Mouse (Mus musculus): Measurements from ENCODE around the gene Krtcap3. TPM values are rescaled to one million over a fixed set of nuclear protein-coding genes. Genes with fewer than 3 reads are reported as not detected.
A peak's percentile ranks its signal among the peaks of the same experiment; 100 is the strongest.

Gene Krtcap3
- total and polyA plus RNA-seq, 2 experiments from 2014 or later, result 2.4 to 2.9 TPM

- H3K27me3 ChIP-seq (ENCODE audit: insufficient read depth, low read length), result no peaks in the 10 kb centered on the region
- no peak for TF ChIP-seq CTCF (IDR thresholded peaks at IDR 0.05; ENCODE audit: low read depth)
- no peak overlapping the region for H3K27ac ChIP-seq
- peak overlapping the region; percentile 89; the same call in 1 of the 2 replicates for H3K4me2 ChIP-seq (ENCODE audit: low read depth, low read length)
- H3K9ac ChIP-seq (replicated peaks; ENCODE audit: low read length), result no peak overlapping the region
- peaks cover 4% of the 10 kb centered on the region; the same call in 1 of the 2 replicates for H3K4me1 ChIP-seq (ENCODE audit: insufficient read depth, low read length)
- WGBS, result 87% methylated on average over 3 of the region's 3 CpGs
- peaks cover 38% of the 10 kb centered on the region for H3K36me3 ChIP-seq (ENCODE audit: insufficient read depth, low read length)
- ATAC-seq (no peak), DNase-seq (ENCODE audit: low spot score) (no peak)
- no peak overlapping the region for H3K4me3 ChIP-seq (ENCODE audit: low read length)
- H3K9me3 ChIP-seq (ENCODE audit: low read length), result no peaks in the 10 kb centered on the region
Measured at GRCm38 (mm10) chr5:31289626-31290230, 38.2 kb downstream of the Krtcap3 start.

- ATAC-seq, result peak; percentile 94
- no peak for TF ChIP-seq CTCF (IDR thresholded peaks at IDR 0.05; ENCODE audit: low read depth)
Measured at GRCm38 (mm10) chr5:31290521-31291360, 39.2 kb downstream of the Krtcap3 start, which contains the start of gene Ift172. Gene Ift172 (minus strand): TSS chr5:31291116.

GRCm38 (mm10) chr5:31291361-31291688, 39.8 kb downstream of the Krtcap3 start:
- no peaks in the 10 kb centered on the region for H3K9me3 ChIP-seq (ENCODE audit: low read length)
- peaks cover 4% of the 10 kb centered on the region; the same call in 1 of the 2 replicates for H3K4me1 ChIP-seq (ENCODE audit: insufficient read depth, low read length)
- TF ChIP-seq CTCF (IDR thresholded peaks at IDR 0.05; ENCODE audit: low read depth), result no peak
- peaks cover 22% of the 10 kb centered on the region; the same call in 1 of the 2 replicates for H3K36me3 ChIP-seq (ENCODE audit: insufficient read depth, low read length)
- DNase-seq (ENCODE audit: low spot score) (no peak), ATAC-seq (no peak; the same call in 1 of the 2 replicates)
- H3K4me2 ChIP-seq (ENCODE audit: low read depth, low read length), result peak overlapping the region; percentile 89
- WGBS, result 4% methylated on average over 9 of the region's 9 CpGs
- peak overlapping the region; percentile 68 for H3K27ac ChIP-seq
- H3K27me3 ChIP-seq (ENCODE audit: insufficient read depth, low read length), result no peaks in the 10 kb centered on the region
- H3K9ac ChIP-seq (replicated peaks; ENCODE audit: low read length), result peak overlapping the region; percentile 50
- peak overlapping the region; percentile 46 for H3K4me3 ChIP-seq (ENCODE audit: low read length)

More at GRCm38 (mm10) chr5:31290521-31291360, 39.2 kb downstream of the Krtcap3 start, which contains the start of gene Ift172:
- WGBS, result 3% methylated on average over 45 of the region's 45 CpGs
- no peaks in the 10 kb centered on the region for H3K9me3 ChIP-seq (ENCODE audit: low read length)
- H3K4me3 ChIP-seq (ENCODE audit: low read length), result peak within 1 kb of the TSS; percentile 46
- peaks cover 28% of the 10 kb centered on the region for H3K36me3 ChIP-seq (ENCODE audit: insufficient read depth, low read length)
- peak within 1 kb of the TSS; percentile 68 for H3K27ac ChIP-seq
- H3K4me2 ChIP-seq (ENCODE audit: low read depth, low read length), result peak within 1 kb of the TSS; percentile 89
- no peaks in the 10 kb centered on the region for H3K27me3 ChIP-seq (ENCODE audit: insufficient read depth, low read length)
- H3K4me1 ChIP-seq (ENCODE audit: insufficient read depth, low read length), result peaks cover 4% of the 10 kb centered on the region; the same call in 1 of the 2 replicates
- peak within 1 kb of the TSS; percentile 51 for H3K9ac ChIP-seq (replicated peaks; ENCODE audit: low read length)
- DNase-seq (ENCODE audit: low spot score), result peak; percentile 100

GRCm38 (mm10) chr5:31294964-31295605, 43.6 kb downstream of the Krtcap3 start:
- DNase-seq (ENCODE audit: low spot score) (peak; percentile 36), ATAC-seq (no peak; the same call in 1 of the 2 replicates)
- peaks cover 17% of the 10 kb centered on the region; the same call in 1 of the 2 replicates for H3K36me3 ChIP-seq (ENCODE audit: insufficient read depth, low read length)
- 6% methylated on average over 29 of the region's 29 CpGs for WGBS
- H3K4me1 ChIP-seq (ENCODE audit: insufficient read depth, low read length), result peaks cover 4% of the 10 kb centered on the region; the same call in 1 of the 2 replicates
- peak overlapping the region; percentile 91 for H3K4me2 ChIP-seq (ENCODE audit: low read depth, low read length)
- no peaks in the 10 kb centered on the region for H3K27me3 ChIP-seq (ENCODE audit: insufficient read depth, low read length)
- peak overlapping the region; percentile 85 for H3K4me3 ChIP-seq (ENCODE audit: low read length)
- H3K27ac ChIP-seq, result peak overlapping the region; percentile 89
- no peaks in the 10 kb centered on the region for H3K9me3 ChIP-seq (ENCODE audit: low read length)
- peak overlapping the region; percentile 95 for H3K9ac ChIP-seq (replicated peaks; ENCODE audit: low read length)
- peak; percentile 24; the same call in 1 of the 2 replicates for TF ChIP-seq CTCF (IDR thresholded peaks at IDR 0.05; ENCODE audit: low read depth)

- TF ChIP-seq CTCF (IDR thresholded peaks at IDR 0.05; ENCODE audit: low read depth), result no peak
- Histone ChIP-seq H3K36me3 (ENCODE audit: insufficient read depth, low read length) (peaks cover 17% of the 10 kb centered on the region; the same call in 1 of the 2 replicates), H3K27me3 (ENCODE audit: insufficient read depth, low read length) (no peaks in the 10 kb centered on the region), H3K4me1 (ENCODE audit: insufficient read depth, low read length) (peaks cover 4% of the 10 kb centered on the region; the same call in 1 of the 2 replicates), H3K27ac (peak within 1 kb of the TSS; percentile 89), H3K4me3 (ENCODE audit: low read length) (peak within 1 kb of the TSS; percentile 85), H3K9me3 (ENCODE audit: low read length) (no peaks in the 10 kb centered on the region), H3K4me2 (ENCODE audit: low read depth, low read length) (peak within 1 kb of the TSS; percentile 91), H3K9ac (replicated peaks; ENCODE audit: low read length) (peak within 1 kb of the TSS; percentile 95)
- WGBS, result 0% methylated on average over 37 of the region's 46 CpGs
- ATAC-seq (peak; percentile 79), DNase-seq (ENCODE audit: low spot score) (peak; percentile 81)
Measured at GRCm38 (mm10) chr5:31295606-31296141, 44.2 kb downstream of the Krtcap3 start, which contains the start of gene Fndc4. Gene Fndc4 (minus strand): TSS chr5:31296080.
